Mouse (Mus musculus) heart, postnatal 0 days (tissue): ENCODE results near the gene Cldn13.

ENCODE experiments used
- CTCF ChIP-seq: IDR thresholded peaks from 2 replicates; pipeline ENCODE4 v1.5.1; 2016; ENCODE audit warnings: antibody characterized with exemption, control low read depth, low read depth
- EP300 ChIP-seq: IDR thresholded peaks from 2 replicates; pipeline ENCODE4 v1.6.1; 2016; ENCODE audit warnings: antibody characterized with exemption, low read depth

DNA sequence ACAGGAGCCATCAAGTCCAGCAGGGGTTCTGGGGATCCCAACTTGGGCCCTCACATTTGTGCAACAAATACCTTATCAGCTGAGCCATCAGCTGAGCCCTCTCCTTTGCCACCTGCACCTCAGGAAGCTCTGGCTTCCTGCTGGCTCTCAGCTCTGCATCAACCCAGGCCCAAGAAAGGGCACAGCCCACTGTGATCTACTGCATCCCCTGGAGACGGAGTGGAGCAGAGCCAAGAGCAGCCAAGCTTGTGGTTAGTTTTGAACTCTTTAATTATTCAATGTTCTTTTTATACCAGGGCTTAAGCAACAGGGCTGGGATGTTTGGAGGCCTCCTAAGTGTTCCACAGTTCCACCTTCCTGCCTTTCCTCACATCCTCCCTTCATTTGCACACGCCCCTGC lies 45.1 kb upstream of the Cldn13 start:
- no peak for TF ChIP-seq CTCF
- TF ChIP-seq EP300: no peak
